Comparison of ENCODE assay signal across 25 mouse cellular contexts in the genomic region with DNA sequence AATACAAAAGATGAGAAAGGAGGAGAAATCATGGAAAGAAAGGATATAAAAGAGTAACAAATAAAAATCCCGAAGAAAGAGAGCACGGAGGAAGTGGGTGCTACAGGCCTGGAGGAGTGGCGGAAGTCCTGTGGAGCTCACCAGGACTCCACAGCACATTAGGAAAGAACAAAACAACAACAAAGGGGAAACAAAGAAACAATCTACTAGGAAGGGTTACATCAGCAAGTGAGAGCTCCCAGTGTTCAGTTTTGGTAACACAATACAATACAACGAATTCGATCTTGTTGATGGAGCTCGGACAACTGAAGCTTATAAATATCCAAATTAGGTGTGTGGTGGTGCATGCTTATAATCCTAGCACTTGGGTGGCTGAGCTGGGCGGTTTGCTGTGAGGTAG. TPM values are rescaled to one million over a fixed set of nuclear protein-coding genes. Genes with fewer than 3 reads are reported as not detected.
"Had no signal": no experiment of that assay in that cellular context is flagged by ENCODE, and none has a peak within 500 bp of the region (broad histone marks: within the 10 kb centered on the region; RNA-seq: fewer than 3 reads in every experiment).

No protein-coding gene starts in this region.

- DNase-seq: cerebellum, postnatal 14 days; cerebellum, postnatal 25 days; cerebellum, postnatal 36 days; embryo, embryonic 11 days; forebrain, postnatal 0 days; gastrocnemius, adult 2 months; gastrocnemius, postnatal 10 days; gastrocnemius, postnatal 14 days; gastrocnemius, postnatal 25 days; gastrocnemius, postnatal 36 days; heart, adult 11 months; heart, adult 18-20 months; heart, adult 2 months had no signal

- H3K4me1 ChIP-seq: embryonic facial prominence, embryonic 10.5 days; embryonic facial prominence, embryonic 12.5 days; embryonic facial prominence, embryonic 13.5 days; embryonic facial prominence, embryonic 15.5 days; forebrain, embryonic 10.5 days; forebrain, embryonic 12.5 days; forebrain, embryonic 13.5 days; forebrain, embryonic 15.5 days; heart, embryonic 10.5 days had no signal

- H3K4me3 ChIP-seq: embryonic facial prominence, embryonic 10.5 days; embryonic facial prominence, embryonic 12.5 days; embryonic facial prominence, embryonic 13.5 days; embryonic facial prominence, embryonic 15.5 days; erythroblast, embryonic 14.5 days; forebrain, embryonic 10.5 days; forebrain, embryonic 12.5 days; forebrain, embryonic 13.5 days; forebrain, embryonic 15.5 days; gastrocnemius, adult 2 months; heart, adult 2 months; heart, embryonic 10.5 days had no signal

- H3K9ac ChIP-seq: embryonic facial prominence, embryonic 12.5 days; embryonic facial prominence, embryonic 13.5 days; embryonic facial prominence, embryonic 15.5 days; forebrain, embryonic 12.5 days; forebrain, embryonic 13.5 days; forebrain, embryonic 15.5 days; forebrain, postnatal 0 days had no signal

- H3K36me3 ChIP-seq: embryonic facial prominence, embryonic 10.5 days; embryonic facial prominence, embryonic 12.5 days; embryonic facial prominence, embryonic 13.5 days; embryonic facial prominence, embryonic 15.5 days; forebrain, embryonic 10.5 days; forebrain, embryonic 12.5 days; forebrain, embryonic 15.5 days; heart, embryonic 10.5 days had no signal

- H3K27ac ChIP-seq: embryonic facial prominence, embryonic 10.5 days; embryonic facial prominence, embryonic 12.5 days; embryonic facial prominence, embryonic 13.5 days; embryonic facial prominence, embryonic 15.5 days; forebrain, embryonic 10.5 days; forebrain, embryonic 12.5 days; forebrain, embryonic 13.5 days; forebrain, embryonic 15.5 days; gastrocnemius, adult 2 months; heart, adult 2 months; heart, embryonic 10.5 days had no signal

- H3K9me3 ChIP-seq: embryonic facial prominence, embryonic 10.5 days; embryonic facial prominence, embryonic 12.5 days; embryonic facial prominence, embryonic 13.5 days; embryonic facial prominence, embryonic 15.5 days; forebrain, embryonic 10.5 days; forebrain, embryonic 12.5 days; forebrain, embryonic 13.5 days; forebrain, embryonic 15.5 days; heart, embryonic 10.5 days had no signal

RNA-seq across cellular contexts. Expression of a gene that starts 45.6 kb away (rescaled TPM):
- total RNA-seq: gastrocnemius, adult 2 months; gastrocnemius, adult 8-10 months; gastrocnemius, postnatal 14 days; gastrocnemius, postnatal 36 days; gastrocnemius, postnatal 4 days had no signal
